Mouse (Mus musculus): Measurements from ENCODE around the gene Bmp5. TPM values are rescaled to one million over a fixed set of nuclear protein-coding genes. Genes with fewer than 3 reads are reported as not detected.

The Bmp5 gene
- polyA plus RNA-seq, 1 experiment: 0.20 TPM

GRCm38 (mm10) chr9:75776153-75776552, 989 bp downstream of the Bmp5 start:
- Histone ChIP-seq H3K27ac (ENCODE audit: insufficient read depth, low read depth, low read length) (no peak overlapping the region), H3K36me3 (ENCODE audit: control insufficient read depth, insufficient read depth, low read length) (no peaks in the 10 kb centered on the region), H3K4me3 (ENCODE audit: insufficient read depth, low read depth, low read length) (no peak overlapping the region), H3K4me1 (ENCODE audit: control insufficient read depth, insufficient read depth, low read length) (no peaks in the 10 kb centered on the region), H3K27me3 (replicated peaks; ENCODE audit: control insufficient read depth, insufficient read depth, low read length) (no peaks in the 10 kb centered on the region)
- WGBS: 75% methylated on average over 7 of the region's 7 CpGs
- no peak for TF ChIP-seq POLR2A (IDR thresholded peaks at IDR 0.05; ENCODE audit: low read depth, low read length)
- no peak for TF ChIP-seq CTCF (conservative IDR thresholded peaks at IDR 0.05; ENCODE audit: insufficient read depth, insufficient read length, low read depth, low read length)
- no peak for DNase-seq

GRCm38 (mm10) chr9:75778762-75779346, 3.7 kb downstream of the Bmp5 start:
- WGBS: 80% methylated on average over 9 of the region's 9 CpGs
- TF ChIP-seq POLR2A (IDR thresholded peaks at IDR 0.05; ENCODE audit: low read depth, low read length) (no peak), CTCF (conservative IDR thresholded peaks at IDR 0.05; ENCODE audit: insufficient read depth, insufficient read length, low read depth, low read length) (no peak)
- Histone ChIP-seq H3K27me3 (replicated peaks; ENCODE audit: control insufficient read depth, insufficient read depth, low read length) (no peaks in the 10 kb centered on the region; the same call in 1 of the 2 replicates), H3K27ac (ENCODE audit: insufficient read depth, low read depth, low read length) (no peak overlapping the region), H3K36me3 (ENCODE audit: control insufficient read depth, insufficient read depth, low read length) (no peaks in the 10 kb centered on the region), H3K4me3 (ENCODE audit: insufficient read depth, low read depth, low read length) (no peak overlapping the region), H3K4me1 (ENCODE audit: control insufficient read depth, insufficient read depth, low read length) (no peaks in the 10 kb centered on the region)
- DNase-seq: no peak

- WGBS: 27% methylated on average over 5 of the region's 5 CpGs
- no peak for DNase-seq
- no peaks in the 10 kb centered on the region; the same call in 1 of the 2 replicates for H3K27me3 ChIP-seq (replicated peaks; ENCODE audit: control insufficient read depth, insufficient read depth, low read length)
- H3K36me3 ChIP-seq (ENCODE audit: control insufficient read depth, insufficient read depth, low read length): no peaks in the 10 kb centered on the region
- H3K4me3 ChIP-seq (ENCODE audit: insufficient read depth, low read depth, low read length): no peak overlapping the region
- TF ChIP-seq CTCF (conservative IDR thresholded peaks at IDR 0.05; ENCODE audit: insufficient read depth, insufficient read length, low read depth, low read length): no peak
- no peak for TF ChIP-seq POLR2A (IDR thresholded peaks at IDR 0.05; ENCODE audit: low read depth, low read length)
- H3K27ac ChIP-seq (ENCODE audit: insufficient read depth, low read depth, low read length): no peak overlapping the region
- H3K4me1 ChIP-seq (ENCODE audit: control insufficient read depth, insufficient read depth, low read length): no peaks in the 10 kb centered on the region
Measured at GRCm38 (mm10) chr9:75780558-75781276, 5.6 kb downstream of the Bmp5 start.

GRCm38 (mm10) chr9:75781600-75781999, 6.4 kb downstream of the Bmp5 start:
- 24% methylated on average over 5 of the region's 5 CpGs for WGBS
- Histone ChIP-seq H3K4me3 (ENCODE audit: insufficient read depth, low read depth, low read length) (no peak overlapping the region), H3K27ac (ENCODE audit: insufficient read depth, low read depth, low read length) (no peak overlapping the region), H3K36me3 (ENCODE audit: control insufficient read depth, insufficient read depth, low read length) (no peaks in the 10 kb centered on the region), H3K4me1 (ENCODE audit: control insufficient read depth, insufficient read depth, low read length) (no peaks in the 10 kb centered on the region), H3K27me3 (replicated peaks; ENCODE audit: control insufficient read depth, insufficient read depth, low read length) (no peaks in the 10 kb centered on the region; the same call in 1 of the 2 replicates)
- TF ChIP-seq CTCF (conservative IDR thresholded peaks at IDR 0.05; ENCODE audit: insufficient read depth, insufficient read length, low read depth, low read length) (no peak), POLR2A (IDR thresholded peaks at IDR 0.05; ENCODE audit: low read depth, low read length) (no peak)
- DNase-seq: no peak

GRCm38 (mm10) chr9:75783573-75783972, 8.4 kb downstream of the Bmp5 start:
- Histone ChIP-seq H3K27ac (ENCODE audit: insufficient read depth, low read depth, low read length) (no peak overlapping the region), H3K4me3 (ENCODE audit: insufficient read depth, low read depth, low read length) (no peak overlapping the region), H3K36me3 (ENCODE audit: control insufficient read depth, insufficient read depth, low read length) (no peaks in the 10 kb centered on the region), H3K27me3 (replicated peaks; ENCODE audit: control insufficient read depth, insufficient read depth, low read length) (no peaks in the 10 kb centered on the region; the same call in 1 of the 2 replicates), H3K4me1 (ENCODE audit: control insufficient read depth, insufficient read depth, low read length) (no peaks in the 10 kb centered on the region)
- WGBS: 94% methylated on average over 2 of the region's 2 CpGs
- TF ChIP-seq POLR2A (IDR thresholded peaks at IDR 0.05; ENCODE audit: low read depth, low read length) (no peak), CTCF (conservative IDR thresholded peaks at IDR 0.05; ENCODE audit: insufficient read depth, insufficient read length, low read depth, low read length) (no peak)
- DNase-seq: no peak

GRCm38 (mm10) chr9:75785959-75786358, 10.8 kb downstream of the Bmp5 start:
- Histone ChIP-seq H3K4me3 (ENCODE audit: insufficient read depth, low read depth, low read length) (no peak overlapping the region), H3K4me1 (ENCODE audit: control insufficient read depth, insufficient read depth, low read length) (no peaks in the 10 kb centered on the region), H3K36me3 (ENCODE audit: control insufficient read depth, insufficient read depth, low read length) (no peaks in the 10 kb centered on the region), H3K27me3 (replicated peaks; ENCODE audit: control insufficient read depth, insufficient read depth, low read length) (no peaks in the 10 kb centered on the region; the same call in 1 of the 2 replicates), H3K27ac (ENCODE audit: insufficient read depth, low read depth, low read length) (no peak overlapping the region)
- TF ChIP-seq CTCF (conservative IDR thresholded peaks at IDR 0.05; ENCODE audit: insufficient read depth, insufficient read length, low read depth, low read length): no peak
- no peak for TF ChIP-seq POLR2A (IDR thresholded peaks at IDR 0.05; ENCODE audit: low read depth, low read length)
- no peak for DNase-seq
- 77% methylated on average over 5 of the region's 5 CpGs for WGBS

GRCm38 (mm10) chr9:75787121-75787520, 12.0 kb downstream of the Bmp5 start:
- no peak for DNase-seq
- no peak overlapping the region for H3K4me3 ChIP-seq (ENCODE audit: insufficient read depth, low read depth, low read length)
- no peaks in the 10 kb centered on the region for H3K27me3 ChIP-seq (replicated peaks; ENCODE audit: control insufficient read depth, insufficient read depth, low read length)
- no peak overlapping the region for H3K27ac ChIP-seq (ENCODE audit: insufficient read depth, low read depth, low read length)
- no peaks in the 10 kb centered on the region for H3K4me1 ChIP-seq (ENCODE audit: control insufficient read depth, insufficient read depth, low read length)
- no peaks in the 10 kb centered on the region for H3K36me3 ChIP-seq (ENCODE audit: control insufficient read depth, insufficient read depth, low read length)
- TF ChIP-seq POLR2A (IDR thresholded peaks at IDR 0.05; ENCODE audit: low read depth, low read length) (no peak), CTCF (conservative IDR thresholded peaks at IDR 0.05; ENCODE audit: insufficient read depth, insufficient read length, low read depth, low read length) (no peak)
- 94% methylated on average over 15 of the region's 15 CpGs for WGBS

Data from kidney, adult 2 months (tissue).